Mouse (Mus musculus): ENCODE results near the gene Cdk1. TPM values are rescaled to one million over a fixed set of nuclear protein-coding genes. Genes with fewer than 3 reads are reported as not detected.
"Not testable (repeated sequence)": the region's sequence is repeated elsewhere in the genome, so short reads cannot be mapped to it uniquely, and the experiment has no call there.

Cdk1 gene
- polyA plus RNA-seq, 1 experiment from 2014 or later = 527 TPM

DNA sequence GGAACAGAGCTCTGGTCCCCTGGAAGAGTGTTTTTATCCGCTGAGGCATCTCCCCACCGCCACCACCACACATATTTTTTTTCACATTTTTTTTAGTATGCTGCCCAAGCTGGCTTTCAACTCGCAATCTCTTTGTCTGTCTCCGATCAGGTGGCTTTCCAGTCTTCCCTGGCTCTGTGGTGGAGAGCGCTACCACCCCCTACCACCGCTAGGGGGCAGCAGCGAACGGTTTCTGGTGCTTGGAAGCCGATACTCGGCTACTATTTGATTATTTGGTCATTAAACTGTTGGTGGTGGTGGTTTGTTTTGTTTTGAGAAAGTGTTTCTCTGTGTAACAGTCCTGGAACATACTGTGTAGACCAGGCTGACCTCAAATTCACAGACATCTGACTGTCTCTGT is 18.7 kb upstream of the Cdk1 start:
- 16% methylated on average over 10 of the region's 10 CpGs for WGBS
- no peak overlapping the region for H3K4me3 ChIP-seq
- H3K27me3 ChIP-seq (ENCODE audit: low read depth, poor library complexity, severe bottlenecking) = no peaks in the 10 kb centered on the region
- DNase-seq (ENCODE audit: low spot score) = peak; percentile 57
- H3K4me1 ChIP-seq = no peaks in the 10 kb centered on the region
- no peak overlapping the region for H3K27ac ChIP-seq (replicated peaks)
- H3K36me3 ChIP-seq = no peaks in the 10 kb centered on the region
- H3K9me3 ChIP-seq (replicated peaks) = no peaks in the 10 kb centered on the region

DNA sequence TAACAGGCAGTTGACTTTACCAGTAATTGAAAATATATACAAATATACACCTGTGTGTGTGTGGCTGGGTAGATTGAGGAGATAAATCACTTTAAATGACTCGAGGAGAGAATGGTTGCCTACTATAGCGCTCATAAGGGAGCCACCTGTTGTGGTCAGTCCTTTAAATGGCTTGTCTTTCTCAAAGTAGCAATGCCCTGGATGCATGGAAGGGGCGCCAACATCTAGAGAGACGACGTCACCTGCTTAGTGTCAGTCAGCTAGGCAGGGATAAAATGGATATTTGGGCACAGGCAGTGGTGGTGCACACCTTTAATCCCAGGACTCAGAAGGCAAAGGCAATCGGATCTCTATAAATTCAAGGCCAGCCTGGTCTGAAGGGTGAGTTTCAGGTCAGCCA is 16.6 kb upstream of the Cdk1 start:
- WGBS = 90% methylated on average over 6 of the region's 6 CpGs

DNA sequence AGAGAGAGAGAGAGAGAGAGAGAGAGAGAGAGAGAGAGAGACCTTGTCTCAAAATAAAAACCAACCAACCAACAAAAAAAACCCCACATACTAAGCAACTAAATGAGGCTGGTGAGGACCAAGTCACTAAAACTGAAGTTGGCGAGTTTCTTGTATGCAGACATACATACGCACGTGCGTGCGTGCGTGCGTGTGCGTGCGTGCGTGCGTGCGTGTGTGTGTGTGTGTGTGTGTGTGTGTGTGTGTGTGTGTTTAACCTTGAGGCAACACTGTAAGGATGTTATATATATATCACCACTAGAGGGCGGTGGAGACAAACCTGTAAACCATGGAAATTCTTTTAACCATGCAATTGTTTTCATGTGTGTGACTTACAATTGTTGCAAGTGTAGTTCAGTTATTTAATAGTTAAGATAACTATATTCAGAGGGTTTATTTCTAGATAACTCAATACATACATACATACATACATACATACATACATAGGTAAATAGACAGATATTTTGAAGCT is 14.2 kb upstream of the Cdk1 start:
- Histone ChIP-seq H3K4me3 (no peak overlapping the region), H3K27ac (replicated peaks) (no peak overlapping the region), H3K27me3 (ENCODE audit: low read depth, poor library complexity, severe bottlenecking) (no peaks in the 10 kb centered on the region), H3K4me1 (no peaks in the 10 kb centered on the region), H3K36me3 (no peaks in the 10 kb centered on the region), H3K9me3 (replicated peaks) (no peaks in the 10 kb centered on the region)
- DNase-seq (ENCODE audit: low spot score) = no peak
- 86% methylated on average over 13 of the region's 13 CpGs for WGBS

More for the DNA sequence above, 16.6 kb upstream of the Cdk1 start:
- no peaks in the 10 kb centered on the region for H3K27me3 ChIP-seq (ENCODE audit: low read depth, poor library complexity, severe bottlenecking)
- no peak overlapping the region for H3K4me3 ChIP-seq
- H3K36me3 ChIP-seq = no peaks in the 10 kb centered on the region
- no peaks in the 10 kb centered on the region for H3K4me1 ChIP-seq
- H3K27ac ChIP-seq (replicated peaks) = no peak overlapping the region
- no peak for DNase-seq (ENCODE audit: low spot score)
- no peaks in the 10 kb centered on the region for H3K9me3 ChIP-seq (replicated peaks)

DNA sequence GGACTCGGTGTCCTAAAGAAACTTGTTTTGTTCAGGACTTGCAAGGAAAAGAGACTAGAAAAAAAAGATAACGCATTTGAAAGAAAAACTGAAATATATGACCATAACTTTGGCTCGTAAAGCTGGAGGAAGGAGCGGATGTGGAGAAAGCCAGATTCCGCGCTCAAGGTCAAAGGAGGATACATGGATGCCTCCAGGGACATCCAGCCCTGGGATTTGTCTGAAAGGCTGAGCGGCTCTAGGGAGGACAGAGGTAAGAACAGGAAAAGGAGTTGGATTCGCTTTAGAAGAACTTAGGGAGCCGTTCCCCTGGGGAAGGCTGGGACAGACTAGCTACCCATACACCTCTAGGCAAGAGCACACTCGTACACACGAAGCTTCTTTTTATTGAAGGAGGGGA is 13.5 kb upstream of the Cdk1 start:
- Histone ChIP-seq H3K27ac (replicated peaks) (no peak overlapping the region), H3K27me3 (ENCODE audit: low read depth, poor library complexity, severe bottlenecking) (no peaks in the 10 kb centered on the region), H3K4me1 (no peaks in the 10 kb centered on the region), H3K9me3 (replicated peaks) (no peaks in the 10 kb centered on the region), H3K4me3 (no peak overlapping the region), H3K36me3 (no peaks in the 10 kb centered on the region)
- no peak for DNase-seq (ENCODE audit: low spot score)
- WGBS = 92% methylated on average over 11 of the region's 11 CpGs

DNA sequence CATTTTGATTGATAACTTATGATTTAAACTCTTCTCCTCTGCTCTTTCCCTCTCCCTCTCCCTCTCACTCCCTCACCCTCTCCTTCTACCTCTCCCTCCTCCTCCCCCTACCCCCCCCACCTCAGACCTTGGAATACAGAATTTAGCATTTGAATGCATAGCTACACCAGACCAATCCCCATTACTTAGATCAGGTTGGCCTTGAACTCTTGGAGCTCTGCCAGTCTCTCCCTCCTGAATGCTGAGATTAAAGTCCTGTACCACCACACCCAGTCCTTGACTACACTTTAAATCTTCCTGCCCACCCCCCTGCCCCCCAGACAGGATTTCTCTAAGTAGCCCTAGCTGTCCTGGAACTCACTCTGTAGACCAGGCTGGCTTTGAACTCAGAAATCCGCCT is 6.9 kb upstream of the Cdk1 start:
- WGBS = 85% methylated on average over 1 of the region's 1 CpGs
- DNase-seq (ENCODE audit: low spot score) = no peak
- no peaks in the 10 kb centered on the region for H3K4me1 ChIP-seq
- H3K9me3 ChIP-seq (replicated peaks) = no peaks in the 10 kb centered on the region; the same call in 1 of the 2 replicates
- no peaks in the 10 kb centered on the region for H3K27me3 ChIP-seq (ENCODE audit: low read depth, poor library complexity, severe bottlenecking)
- no peaks in the 10 kb centered on the region for H3K36me3 ChIP-seq
- no peak overlapping the region for H3K27ac ChIP-seq (replicated peaks)
- H3K4me3 ChIP-seq = no peak overlapping the region

DNA sequence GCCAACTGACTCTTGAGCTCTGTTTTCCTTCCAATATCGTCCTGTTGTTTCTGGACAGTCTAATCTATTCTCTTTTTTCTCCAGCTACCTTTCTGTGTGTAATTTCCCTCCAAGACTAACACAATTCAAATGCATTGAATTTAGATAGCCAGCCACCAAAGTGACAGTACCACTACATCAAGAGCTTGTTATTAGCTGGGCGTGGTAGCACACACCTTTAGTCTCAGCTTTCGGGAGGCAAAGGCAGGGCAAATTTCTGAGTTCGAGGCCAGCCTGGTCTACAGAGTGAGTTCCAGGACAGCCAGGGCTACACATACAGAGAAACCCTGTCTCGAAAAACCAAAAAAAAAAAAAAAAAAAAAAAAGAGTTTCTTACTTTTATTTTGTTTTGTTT is 345 bp upstream of the Cdk1 start:
- peak overlapping the region; percentile 98 for H3K27ac ChIP-seq (replicated peaks)
- peaks cover 48% of the 10 kb centered on the region for H3K4me1 ChIP-seq
- H3K36me3 ChIP-seq = peaks cover 34% of the 10 kb centered on the region
- DNase-seq (ENCODE audit: low spot score); H3K27me3 ChIP-seq (ENCODE audit: low read depth, poor library complexity, severe bottlenecking); H3K9me3 ChIP-seq (replicated peaks): not testable (repeated sequence)
- WGBS = 46% methylated on average over 5 of the region's 5 CpGs
- H3K4me3 ChIP-seq = peak overlapping the region; percentile 93

DNA sequence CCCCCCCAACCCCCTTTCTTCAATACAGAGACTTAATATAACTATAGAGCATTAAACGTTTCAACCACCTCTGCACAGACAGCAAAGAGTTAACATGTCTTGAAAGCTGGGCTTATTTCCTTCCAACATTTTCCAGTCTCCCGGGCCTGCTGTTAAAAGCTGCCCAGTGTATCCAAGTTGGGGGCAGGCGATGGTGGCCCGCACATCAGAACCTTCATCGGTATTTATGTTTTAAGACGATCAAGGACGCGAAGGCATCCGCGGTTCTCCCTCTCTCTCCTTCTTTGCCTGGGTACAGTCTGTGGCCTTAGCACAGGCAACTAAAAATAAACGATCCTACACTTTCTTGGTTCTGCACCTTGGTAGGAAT is 911 bp downstream of the Cdk1 start:
- peak overlapping the region; percentile 98 for H3K27ac ChIP-seq (replicated peaks)
- no peaks in the 10 kb centered on the region for H3K9me3 ChIP-seq (replicated peaks)
- peak; percentile 21 for DNase-seq (ENCODE audit: low spot score)
- peaks cover 51% of the 10 kb centered on the region for H3K4me1 ChIP-seq
- peaks cover 47% of the 10 kb centered on the region for H3K36me3 ChIP-seq
- WGBS = 0% methylated on average over 11 of the region's 11 CpGs
- no peaks in the 10 kb centered on the region for H3K27me3 ChIP-seq (ENCODE audit: low read depth, poor library complexity, severe bottlenecking)
- H3K4me3 ChIP-seq = peak overlapping the region; percentile 93

DNA sequence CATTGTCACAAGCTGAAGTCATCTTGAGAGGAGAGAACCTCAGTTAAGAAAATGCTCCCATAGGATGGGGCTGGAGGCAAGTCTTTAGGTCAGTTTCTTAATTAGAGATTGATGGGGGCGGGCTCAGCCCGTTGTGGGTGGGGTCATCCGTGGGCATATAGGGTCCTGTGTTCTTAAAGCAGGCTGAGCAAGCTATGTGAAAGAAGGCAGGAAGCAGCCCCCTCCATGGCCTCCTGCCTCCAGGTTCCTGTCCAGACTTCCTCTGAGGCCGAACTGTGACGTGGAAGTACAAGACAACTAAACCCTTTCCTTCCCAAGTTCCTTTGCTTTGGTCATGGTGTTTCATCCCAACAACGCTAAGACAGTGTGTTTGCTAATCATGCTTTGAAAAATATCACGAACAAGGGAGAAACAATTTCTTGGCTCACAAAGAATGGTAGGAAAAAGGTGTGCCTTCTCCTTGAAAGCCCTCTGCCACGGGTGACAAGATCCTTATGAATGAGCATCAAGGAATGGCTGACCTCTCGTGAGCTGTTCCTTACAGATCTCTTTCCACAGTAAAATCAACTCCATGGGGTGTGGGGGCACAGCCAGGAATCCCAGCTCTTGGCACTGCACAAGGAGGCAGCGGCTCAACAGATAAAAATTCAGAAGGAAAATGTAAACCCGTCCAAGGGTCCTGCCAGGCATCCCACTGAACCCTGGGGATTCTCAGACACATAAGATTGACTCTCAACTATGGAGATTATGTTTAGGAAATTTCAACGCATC is 1.5 kb downstream of the Cdk1 start:
- Histone ChIP-seq H3K27me3 (ENCODE audit: low read depth, poor library complexity, severe bottlenecking) (no peaks in the 10 kb centered on the region), H3K9me3 (replicated peaks) (no peaks in the 10 kb centered on the region), H3K27ac (replicated peaks) (peak overlapping the region; percentile 98), H3K4me1 (peaks cover 51% of the 10 kb centered on the region), H3K4me3 (peak overlapping the region; percentile 93), H3K36me3 (peaks cover 53% of the 10 kb centered on the region)
- DNase-seq (ENCODE audit: low spot score) = no peak
- WGBS = 37% methylated on average over 12 of the region's 12 CpGs

DNA sequence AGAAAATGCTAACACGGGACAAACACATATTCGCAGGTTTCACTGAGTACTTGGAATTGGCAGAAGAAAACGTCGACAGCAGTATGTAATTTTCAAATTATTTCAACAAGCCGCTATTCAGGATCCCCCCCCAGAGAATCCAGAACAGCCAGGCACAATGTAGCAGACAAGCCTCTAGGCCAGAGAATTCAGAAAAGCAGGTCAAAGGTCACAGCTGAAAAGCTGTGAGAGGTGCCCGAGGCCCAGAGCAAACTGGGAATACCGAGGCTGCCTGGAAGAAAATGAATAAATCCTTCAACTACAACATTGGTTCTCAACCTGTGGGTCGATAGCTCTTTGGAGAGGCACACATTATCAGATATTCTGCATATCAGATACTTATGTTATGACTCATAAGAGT is 4.5 kb downstream of the Cdk1 start:
- H3K27me3 ChIP-seq (ENCODE audit: low read depth, poor library complexity, severe bottlenecking) = no peaks in the 10 kb centered on the region
- no peaks in the 10 kb centered on the region for H3K9me3 ChIP-seq (replicated peaks)
- H3K36me3 ChIP-seq = peaks cover 83% of the 10 kb centered on the region
- no peak for DNase-seq (ENCODE audit: low spot score)
- 74% methylated on average over 8 of the region's 8 CpGs for WGBS
- H3K27ac ChIP-seq (replicated peaks) = no peak overlapping the region
- peaks cover 51% of the 10 kb centered on the region for H3K4me1 ChIP-seq
- H3K4me3 ChIP-seq = no peak overlapping the region

DNA sequence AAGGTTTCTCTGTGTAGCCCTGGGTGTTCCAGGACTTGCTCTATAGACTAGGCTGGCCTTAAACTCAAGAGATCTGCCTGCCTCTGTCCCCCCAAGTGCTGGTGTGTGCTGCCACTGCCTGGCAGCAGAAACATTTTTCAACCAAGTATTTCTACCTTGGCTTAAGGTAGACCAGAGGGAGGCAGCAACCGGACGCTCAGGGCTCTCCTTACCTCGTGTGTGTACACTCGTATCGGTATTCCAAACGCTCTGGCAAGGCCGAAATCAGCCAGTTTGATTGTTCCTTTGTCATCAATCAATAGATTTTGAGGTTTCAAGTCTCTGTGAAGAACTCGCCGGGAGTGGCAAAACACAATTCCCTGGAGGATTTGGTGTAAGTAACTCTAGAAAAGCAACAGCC is 10.4 kb downstream of the Cdk1 start:
- WGBS = 96% methylated on average over 9 of the region's 9 CpGs
- peaks cover 100% of the 10 kb centered on the region for H3K36me3 ChIP-seq

DNA sequence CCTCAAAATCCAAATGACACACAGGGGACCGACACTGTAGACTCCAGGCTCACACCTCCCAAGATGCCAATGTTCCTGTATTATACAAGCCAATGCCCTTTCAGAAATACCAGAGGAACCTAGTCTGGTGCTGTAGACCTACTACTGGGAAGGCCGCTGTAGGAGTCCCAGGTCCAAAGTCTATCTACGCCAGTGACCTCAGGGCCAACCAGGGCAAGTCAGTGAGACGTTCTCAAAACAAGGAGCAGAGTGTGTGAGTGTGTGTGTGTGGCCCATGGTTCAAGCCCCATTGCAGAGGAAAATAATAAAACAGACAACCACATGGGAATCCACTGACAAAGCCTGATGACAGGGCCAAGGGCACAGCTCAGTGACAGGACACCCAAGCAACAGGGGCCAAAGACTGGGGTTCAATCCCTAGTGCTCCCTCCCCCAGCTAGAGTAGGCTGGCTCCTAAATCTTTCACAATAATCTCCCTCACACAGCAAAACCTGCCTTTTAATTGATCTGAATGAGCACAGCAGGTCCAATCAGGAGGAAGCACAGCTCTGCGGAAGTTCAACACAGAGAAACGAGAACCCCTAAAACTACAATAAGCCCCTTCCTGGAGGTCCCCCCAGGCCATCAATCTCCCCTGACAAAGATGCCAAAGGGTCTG is 11.0 kb downstream of the Cdk1 start:
- no peak for DNase-seq (ENCODE audit: low spot score)
- Histone ChIP-seq H3K4me3 (no peak overlapping the region), H3K36me3 (peaks cover 100% of the 10 kb centered on the region), H3K9me3 (replicated peaks) (no peaks in the 10 kb centered on the region), H3K27ac (replicated peaks) (no peak overlapping the region), H3K4me1 (no peaks in the 10 kb centered on the region), H3K27me3 (ENCODE audit: low read depth, poor library complexity, severe bottlenecking) (no peaks in the 10 kb centered on the region)
- 88% methylated on average over 6 of the region's 6 CpGs for WGBS

More for the DNA sequence above, 10.4 kb downstream of the Cdk1 start:
- H3K4me3 ChIP-seq = no peak overlapping the region
- no peak for DNase-seq (ENCODE audit: low spot score)
- H3K27me3 ChIP-seq (ENCODE audit: low read depth, poor library complexity, severe bottlenecking) = no peaks in the 10 kb centered on the region
- H3K4me1 ChIP-seq = no peaks in the 10 kb centered on the region
- no peaks in the 10 kb centered on the region for H3K9me3 ChIP-seq (replicated peaks)
- H3K27ac ChIP-seq (replicated peaks) = no peak overlapping the region

DNA sequence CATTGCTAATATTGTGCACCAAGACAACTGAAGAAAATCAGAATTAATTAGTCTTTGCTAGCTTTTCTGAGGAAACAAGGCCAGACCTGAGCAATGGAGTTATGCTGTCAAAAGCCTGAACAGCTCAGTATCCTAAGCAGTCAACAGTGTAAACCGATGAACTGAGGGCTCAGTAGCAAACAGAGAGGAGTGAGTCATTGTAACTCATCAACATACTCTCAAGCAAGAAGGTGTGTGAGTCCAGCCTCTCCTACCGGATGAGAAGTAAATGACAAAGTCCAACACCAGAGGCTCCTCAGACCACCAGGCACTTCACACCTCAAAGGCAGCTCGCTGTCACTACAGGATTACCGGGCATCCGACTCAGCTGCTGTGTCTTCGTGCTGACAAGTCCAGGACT is 12.7 kb downstream of the Cdk1 start:
- no peaks in the 10 kb centered on the region for H3K27me3 ChIP-seq (ENCODE audit: low read depth, poor library complexity, severe bottlenecking)
- DNase-seq (ENCODE audit: low spot score) = no peak
- 94% methylated on average over 6 of the region's 6 CpGs for WGBS
- no peaks in the 10 kb centered on the region for H3K9me3 ChIP-seq (replicated peaks)
- no peak overlapping the region for H3K4me3 ChIP-seq
- no peaks in the 10 kb centered on the region for H3K4me1 ChIP-seq
- H3K27ac ChIP-seq (replicated peaks) = no peak overlapping the region
- peaks cover 100% of the 10 kb centered on the region for H3K36me3 ChIP-seq

DNA sequence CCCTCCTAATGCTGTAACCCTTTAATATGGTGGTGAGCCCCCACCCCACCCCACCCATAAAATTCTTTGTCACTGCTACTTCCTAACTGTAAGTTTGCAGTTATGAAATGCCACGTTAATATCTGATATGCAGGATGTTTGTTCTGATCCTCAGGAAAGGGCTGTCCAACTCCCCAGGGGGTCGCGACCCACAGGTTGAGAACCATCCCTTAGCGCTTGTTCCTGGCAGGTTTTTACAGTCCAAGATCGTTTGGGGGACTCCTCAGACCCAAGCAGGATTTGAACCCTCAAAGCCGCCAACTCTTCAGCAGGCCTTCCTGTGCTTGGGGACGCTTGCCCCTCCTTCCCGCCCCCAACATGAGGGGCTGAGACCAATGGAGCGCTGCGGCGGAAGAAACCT is 16.5 kb downstream of the Cdk1 start:
- no peaks in the 10 kb centered on the region for H3K4me1 ChIP-seq
- 92% methylated on average over 11 of the region's 11 CpGs for WGBS
- DNase-seq (ENCODE audit: low spot score) = no peak
- no peak overlapping the region for H3K4me3 ChIP-seq
- peaks cover 84% of the 10 kb centered on the region for H3K36me3 ChIP-seq
- no peaks in the 10 kb centered on the region for H3K27me3 ChIP-seq (ENCODE audit: low read depth, poor library complexity, severe bottlenecking)
- no peaks in the 10 kb centered on the region for H3K9me3 ChIP-seq (replicated peaks)
- no peak overlapping the region for H3K27ac ChIP-seq (replicated peaks)
